Mouse (Mus musculus) C2C12 (cell line): ENCODE measurements around the gene Osbpl9.

Experiments
- CEBPB ChIP-seq: IDR thresholded peaks from one replicate; pipeline ENCODE4 v1.6.1; 2011; ENCODE audit warnings: low read depth, mild to moderate bottlenecking, control low read depth, moderate library complexity
- CTCF ChIP-seq: IDR thresholded peaks from one replicate; pipeline ENCODE4 v1.5.1; 2011; ENCODE audit not compliant: control insufficient read depth, insufficient read depth, insufficient read length
- MYOG ChIP-seq: IDR thresholded peaks from one replicate; pipeline ENCODE4 v1.6.1; 2011; ENCODE audit not compliant: control insufficient read depth, insufficient read length; ENCODE audit errors: extremely low read depth
- USF1 ChIP-seq: IDR thresholded peaks from one replicate; pipeline ENCODE4 v1.6.1; 2011; ENCODE audit warnings: low read depth, mild to moderate bottlenecking, control low read depth, moderate library complexity

GRCm38 (mm10) chr4:109225606-109226005 lies 23.5 kb upstream of the Osbpl9 start:
- TF ChIP-seq CTCF = no peak
- TF ChIP-seq MYOG = no peak
- no peak for TF ChIP-seq USF1
- TF ChIP-seq CEBPB = no peak
